Comparison of ENCODE assay signal across 18 mouse cellular contexts in genomic region chr10:80862305-80862704, GRCm38 (mm10). TPM values are rescaled to one million over a fixed set of nuclear protein-coding genes. Genes with fewer than 3 reads are reported as not detected.
"Had no signal": no experiment of that assay in that cellular context is flagged by ENCODE, and none has a peak within 500 bp of the region (broad histone marks: within the 10 kb centered on the region; RNA-seq: fewer than 3 reads in every experiment).

No protein-coding gene starts in this region.

- H3K9me3 ChIP-seq: lung, embryonic 15.5 days; megakaryocyte, embryonic 14.5 days; midbrain, embryonic 15.5 days; neural tube, embryonic 12.5 days had no signal

- H3K4me2 ChIP-seq: lung, embryonic 15.5 days; midbrain, embryonic 11.5 days; midbrain, embryonic 15.5 days; neural tube, embryonic 12.5 days had no signal

- H3K9ac ChIP-seq: lung, embryonic 15.5 days; midbrain, embryonic 15.5 days; neural tube, embryonic 12.5 days had no signal

- H3K27ac ChIP-seq: kidney, postnatal 0 days; layer of hippocampus, adult 2 months; lung, embryonic 15.5 days; macrophage; midbrain, embryonic 15.5 days; neural tube, embryonic 12.5 days; stomach, postnatal 0 days had no signal

- ATAC-seq: midbrain, embryonic 15.5 days had no signal

- H3K27me3 ChIP-seq: lung, embryonic 15.5 days; megakaryocyte, embryonic 14.5 days; midbrain, embryonic 15.5 days; neural tube, embryonic 12.5 days had no signal

- H3K4me3 ChIP-seq: layer of hippocampus, adult 2 months; lung, embryonic 15.5 days; megakaryocyte, embryonic 14.5 days; midbrain, embryonic 15.5 days; neural tube, embryonic 12.5 days had no signal

- DNase-seq: kidney, adult 11 months; kidney, adult 9 months; kidney, postnatal 4 days; lung, postnatal 14 days; thymus, postnatal 4 days had no signal

RNA-seq across cellular contexts. Expression of gene Tmprss9, which starts 9.3 kb away (rescaled TPM):
- total RNA-seq: monocyte, adult 5-6 weeks; neutrophil, adult 5-6 weeks had no signal
- polyA plus RNA-seq: limb, embryonic 11.5 days; lung, embryonic 15.5 days; macrophage; midbrain, embryonic 11.5 days had no signal

RNA-seq across cellular contexts. Expression of gene Lingo3, which starts 18.5 kb away (rescaled TPM):
- total RNA-seq: liver, adult 2 months; monocyte, adult 5-6 weeks; neutrophil, adult 5-6 weeks had no signal
- polyA plus RNA-seq: macrophage had no signal
